Mouse (Mus musculus) kidney, postnatal 36 days (tissue): ENCODE measurements around the gene Uri1.
A peak's percentile ranks its signal among the peaks of the same experiment; 100 is the strongest.

Source experiments
- DNase-seq, 2 experiments: peaks; one replicate each; pipeline ENCODE4 v3.0.0; 2021 to 2022; ENCODE audit warnings: mixed read lengths in 2 of 2

The Uri1 gene

DNA sequence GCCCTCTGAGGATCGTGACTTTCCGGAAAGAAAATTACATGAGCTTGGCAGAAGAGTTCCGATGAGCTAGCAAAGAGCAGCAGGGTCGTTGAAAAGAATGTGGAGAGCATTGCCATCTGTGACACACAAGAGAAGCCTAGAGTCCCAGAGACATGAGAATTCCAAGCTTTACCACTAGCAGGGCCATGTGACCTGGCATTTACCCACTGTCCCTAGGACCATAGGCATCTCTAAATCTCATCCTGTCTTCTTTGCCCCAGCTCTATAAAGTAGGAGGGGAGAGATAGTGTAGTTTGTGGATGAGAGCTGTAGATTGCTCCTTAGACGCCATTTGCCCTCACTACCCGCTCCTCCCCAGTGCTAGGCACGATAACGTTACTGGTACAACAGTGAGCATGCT lies at the start of gene Uri1:
TSS of gene Uri1 (minus strand) at position 101 of the 400 bp plus-strand sequence.
- no peak for DNase-seq

DNA sequence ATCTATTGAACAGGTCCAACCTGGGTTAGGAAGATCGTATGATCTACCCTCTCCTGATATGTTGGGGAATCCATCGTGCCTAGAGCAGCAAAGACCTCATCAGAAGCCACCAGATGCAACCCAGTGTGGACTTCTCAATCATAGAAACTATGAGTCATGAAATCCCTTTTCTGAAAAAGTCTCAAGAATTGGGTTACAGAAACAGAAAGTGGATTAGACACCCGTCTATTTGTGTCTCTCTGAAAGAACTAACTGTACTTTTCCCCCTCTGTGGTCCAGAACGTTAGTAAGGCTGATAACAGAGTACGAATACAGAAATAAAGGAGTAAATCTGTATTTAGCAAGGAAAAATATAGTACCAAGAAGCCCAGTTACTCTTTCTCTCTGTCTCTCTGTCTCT lies 47.7 kb upstream of the Uri1 start:
- DNase-seq: no peak

DNA sequence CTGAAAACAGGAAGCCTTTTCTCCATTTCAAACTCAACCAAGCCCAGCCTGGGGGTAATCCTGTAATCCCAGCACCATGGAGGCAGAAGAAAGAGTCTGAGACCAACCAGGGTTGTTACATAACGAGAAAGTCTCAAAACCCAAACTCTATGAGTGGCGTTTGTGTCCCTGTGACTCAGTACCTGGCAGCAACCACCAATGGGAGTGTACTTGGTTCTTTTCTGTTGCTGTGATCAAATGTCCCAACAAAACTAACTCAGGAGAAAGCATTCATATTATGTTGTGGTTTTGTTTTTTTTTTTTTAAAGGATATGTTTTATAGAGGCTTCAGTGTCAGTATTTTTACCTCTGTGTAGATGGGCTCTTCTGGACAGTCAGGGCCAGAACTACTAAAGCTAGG lies 47.3 kb upstream of the Uri1 start:
- DNase-seq: no peak

DNA sequence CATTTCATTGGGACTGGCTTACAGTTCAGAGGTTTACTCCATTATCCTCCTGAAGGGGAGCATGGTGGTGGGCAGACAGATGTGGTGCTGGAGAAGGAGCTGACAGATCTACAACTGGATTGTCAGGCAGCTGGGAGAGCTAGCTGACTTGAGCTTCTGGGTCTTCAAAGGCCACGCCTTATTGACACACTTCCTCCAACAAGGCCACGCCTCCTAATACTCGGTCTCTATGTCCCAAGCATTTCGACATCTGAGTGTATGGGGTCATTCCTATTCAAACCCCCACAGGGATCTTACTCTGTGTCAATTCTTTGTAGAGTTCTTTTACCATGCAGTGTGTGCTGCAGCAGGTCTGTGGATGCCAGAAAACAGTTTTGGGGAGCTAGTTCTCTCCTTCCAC lies 41.1 kb upstream of the Uri1 start:
- no peak for DNase-seq

DNA sequence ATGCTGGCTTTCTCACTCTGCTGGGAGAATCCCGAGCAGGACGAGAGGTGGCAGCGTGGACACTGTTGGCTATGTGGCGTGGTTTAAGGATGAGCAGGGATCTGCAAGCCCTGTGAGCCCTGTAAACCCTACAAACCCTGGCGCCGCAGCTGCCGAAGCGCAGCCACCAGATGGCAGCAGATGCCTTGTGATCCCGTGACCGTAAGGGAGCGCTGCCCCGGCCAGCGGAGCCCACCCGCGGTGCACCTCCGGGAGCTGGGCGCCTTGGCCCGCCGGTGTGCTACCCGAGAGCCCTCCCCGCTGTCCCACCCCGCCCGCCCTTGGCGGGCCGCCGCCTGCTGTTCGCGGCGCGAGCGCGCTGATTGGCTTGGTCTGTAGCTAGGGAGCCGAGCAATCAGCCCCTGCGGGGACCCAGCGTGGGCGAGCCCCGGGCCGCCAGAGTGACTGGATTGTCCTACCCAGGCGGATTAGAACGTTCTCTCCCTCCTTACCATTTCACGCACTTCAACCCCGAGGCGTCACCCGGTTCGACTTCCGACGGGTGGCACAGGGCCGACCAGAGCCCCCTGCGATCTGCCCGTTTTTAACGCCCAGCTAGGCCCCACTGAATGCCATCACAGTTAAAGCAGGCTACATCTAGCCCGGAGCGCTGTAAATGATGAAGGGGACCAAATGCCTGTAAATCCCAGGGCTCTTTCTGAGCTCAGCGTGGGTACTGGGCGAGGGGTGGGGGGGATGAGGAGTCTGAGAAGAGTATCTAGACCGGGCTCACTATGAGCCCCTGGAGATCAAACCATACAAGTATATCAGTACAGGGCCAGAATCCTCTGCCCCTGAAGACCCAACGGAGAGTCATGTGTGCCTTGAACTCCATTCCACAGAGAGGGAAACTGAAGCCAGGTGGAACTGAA lies 38.0 kb upstream of the Uri1 start:
- DNase-seq: peak; percentile 84 to 92

DNA sequence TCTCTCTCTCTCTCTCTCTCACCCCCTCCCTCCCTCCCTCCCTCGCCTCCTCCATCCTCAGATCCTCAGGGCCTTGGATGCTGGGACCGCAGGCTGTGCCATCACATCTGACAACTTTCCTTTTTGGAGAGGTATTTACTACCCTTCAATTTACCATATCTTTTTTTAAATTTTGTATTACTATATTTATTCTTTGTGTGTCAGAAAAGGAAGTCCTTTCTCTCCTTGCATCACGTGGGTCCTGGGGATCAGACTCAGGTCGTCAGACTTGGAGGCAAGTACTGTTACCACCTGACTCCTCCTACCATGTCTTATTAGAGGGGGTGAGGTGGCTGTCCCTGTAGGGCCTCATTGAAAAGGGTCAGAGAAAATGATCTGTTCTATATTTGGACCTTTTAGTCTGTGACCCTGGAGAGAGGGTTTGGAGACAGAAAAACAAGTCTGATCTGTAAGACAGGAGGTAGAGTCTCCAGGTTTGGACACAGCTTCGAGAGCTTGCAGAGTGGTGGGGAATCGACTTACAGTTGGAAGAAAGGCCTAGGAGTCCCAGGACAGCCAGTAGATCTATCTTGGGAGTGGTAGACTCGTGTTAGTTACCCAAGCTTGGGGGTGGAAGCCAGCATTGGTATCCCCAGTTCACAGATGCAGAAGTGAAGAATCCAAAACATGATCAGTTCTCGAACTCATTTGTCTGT lies 36.4 kb upstream of the Uri1 start:
- DNase-seq: no peak

DNA sequence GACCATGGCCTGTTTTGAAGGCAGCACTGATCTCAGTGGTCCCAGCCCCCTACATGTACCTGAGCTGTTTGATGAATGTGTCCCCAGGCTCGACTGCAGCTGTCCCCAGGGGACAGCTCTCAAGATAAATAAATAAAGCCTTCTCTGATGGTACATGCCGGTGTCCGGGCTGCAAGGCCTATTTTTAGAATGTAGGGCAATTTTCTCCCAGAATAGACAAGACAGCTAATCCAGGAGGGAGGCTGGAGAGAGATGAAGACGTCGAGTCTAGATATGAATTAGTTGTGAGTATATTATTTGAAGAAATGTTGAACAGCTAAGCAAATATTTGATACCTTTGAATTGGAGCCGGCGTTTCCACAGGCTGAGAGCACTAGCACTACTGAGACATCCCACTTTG lies 35.7 kb upstream of the Uri1 start:
- no peak for DNase-seq

DNA sequence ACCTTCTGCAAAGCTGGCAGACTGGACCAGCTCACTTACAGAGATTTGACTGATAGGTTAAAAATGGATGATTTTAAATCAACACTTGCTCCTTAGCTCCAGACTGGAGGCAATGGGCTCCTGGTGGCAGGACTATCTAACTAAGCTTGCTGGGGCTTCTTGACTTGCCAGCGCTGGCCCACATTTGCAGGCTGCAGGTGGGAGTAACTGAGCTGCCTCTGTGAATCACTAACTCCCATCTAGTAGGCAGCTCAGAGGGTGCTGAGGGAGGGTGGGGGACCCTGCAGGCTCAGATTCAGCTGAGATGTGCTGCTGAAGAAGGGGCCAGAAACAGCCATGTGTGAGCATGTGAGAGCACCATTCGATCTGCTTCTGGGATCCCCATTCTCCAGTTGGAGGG lies 32.6 kb upstream of the Uri1 start:
- no peak for DNase-seq

DNA sequence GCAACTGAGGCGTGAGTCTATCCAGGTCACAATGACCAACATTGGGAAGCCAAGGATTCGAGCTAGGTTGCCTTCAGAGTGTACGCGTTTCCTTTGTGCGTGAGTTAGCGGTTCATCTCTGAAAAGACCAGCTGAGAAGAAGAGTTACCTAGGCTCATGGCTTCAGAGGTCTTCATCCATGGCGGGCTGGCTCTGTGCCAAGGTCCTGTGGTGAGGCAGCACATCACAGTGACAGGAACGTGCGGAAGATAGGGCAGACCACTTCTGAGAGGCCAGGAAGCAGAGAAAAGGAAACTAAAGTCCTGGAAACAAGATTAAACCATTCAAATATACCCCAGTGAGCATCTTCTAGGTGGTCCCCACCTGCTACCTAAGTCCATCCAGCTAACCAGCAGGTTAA lies 30.9 kb upstream of the Uri1 start:
- peak in 1 of 2 experiments; percentile 6 for DNase-seq

DNA sequence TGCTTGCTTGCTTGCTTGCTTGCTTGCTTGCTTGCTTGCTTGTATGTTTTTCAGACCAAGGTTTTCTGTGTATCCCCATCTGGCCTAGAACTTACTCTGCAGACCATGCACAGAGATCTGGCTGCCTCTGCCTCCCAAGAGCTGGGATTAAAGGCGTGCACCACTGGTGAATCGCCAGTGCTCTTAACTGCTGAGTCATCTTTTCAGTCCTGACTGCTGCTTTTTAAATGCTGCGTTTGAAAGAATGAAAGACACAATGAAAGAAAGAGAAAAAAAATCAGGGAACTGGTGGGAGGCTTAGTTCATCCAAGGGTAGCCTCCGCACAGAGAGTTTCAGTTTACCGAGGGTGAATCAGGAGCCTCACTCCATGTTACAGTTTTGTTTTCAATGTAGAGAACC lies 23.9 kb upstream of the Uri1 start:
- DNase-seq: no peak

DNA sequence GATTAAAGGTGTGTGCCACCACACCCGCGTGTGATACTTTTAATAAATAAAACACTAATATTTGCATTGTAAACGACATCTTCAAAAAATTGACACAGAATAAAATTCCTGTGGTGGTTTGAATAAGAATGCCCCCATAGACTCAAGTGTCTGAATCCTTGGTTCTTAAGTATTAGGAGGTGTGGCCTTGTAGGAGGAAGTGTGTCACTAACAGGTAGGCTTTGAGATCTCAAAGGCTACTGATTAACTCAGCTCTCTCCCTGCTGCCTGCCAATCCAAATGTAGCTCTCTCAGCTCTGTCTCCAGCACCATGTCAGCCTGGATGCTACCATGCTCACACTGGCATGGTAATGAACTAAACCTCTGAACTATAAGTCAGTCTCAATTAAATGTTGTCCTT lies 17.9 kb upstream of the Uri1 start:
- no peak for DNase-seq

DNA sequence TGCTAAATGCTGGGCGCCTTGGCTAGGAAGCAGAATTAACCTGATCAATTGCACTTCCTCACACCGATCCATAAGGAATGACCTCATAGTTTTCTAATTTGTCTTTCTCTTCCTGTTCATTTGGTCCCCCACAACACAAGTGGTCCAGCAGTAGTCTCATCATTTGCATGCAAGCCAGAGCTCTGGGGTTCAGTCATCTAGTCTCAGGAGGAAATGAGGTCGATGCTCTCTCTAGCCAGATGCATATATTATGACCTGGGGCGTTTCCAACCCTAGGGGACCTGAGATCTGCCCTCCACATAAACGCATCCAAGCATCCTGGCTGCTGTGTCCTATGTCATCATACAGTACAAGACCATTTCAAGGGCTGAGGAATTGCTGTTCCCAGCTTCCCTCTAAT lies 14.2 kb upstream of the Uri1 start:
- DNase-seq: no peak

DNA sequence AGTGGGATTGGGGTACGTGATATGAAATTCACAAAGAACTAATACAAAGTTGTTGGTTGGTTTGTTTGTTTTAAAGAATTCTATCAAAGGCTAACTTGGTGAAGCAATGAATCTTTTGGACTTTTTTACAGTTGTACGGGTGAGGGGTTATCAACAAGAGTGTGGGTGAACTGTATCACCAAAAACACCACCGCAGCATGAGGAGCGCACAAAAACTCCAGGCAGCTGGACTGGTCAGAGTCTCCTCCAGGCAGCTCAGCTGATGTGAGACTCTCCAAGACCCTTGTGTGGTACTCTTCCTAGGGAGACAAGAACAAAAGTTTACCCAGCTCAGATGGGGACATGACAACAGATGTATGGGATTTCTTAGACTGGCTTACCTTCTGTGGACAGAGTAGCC lies 7.8 kb upstream of the Uri1 start:
- DNase-seq: no peak

DNA sequence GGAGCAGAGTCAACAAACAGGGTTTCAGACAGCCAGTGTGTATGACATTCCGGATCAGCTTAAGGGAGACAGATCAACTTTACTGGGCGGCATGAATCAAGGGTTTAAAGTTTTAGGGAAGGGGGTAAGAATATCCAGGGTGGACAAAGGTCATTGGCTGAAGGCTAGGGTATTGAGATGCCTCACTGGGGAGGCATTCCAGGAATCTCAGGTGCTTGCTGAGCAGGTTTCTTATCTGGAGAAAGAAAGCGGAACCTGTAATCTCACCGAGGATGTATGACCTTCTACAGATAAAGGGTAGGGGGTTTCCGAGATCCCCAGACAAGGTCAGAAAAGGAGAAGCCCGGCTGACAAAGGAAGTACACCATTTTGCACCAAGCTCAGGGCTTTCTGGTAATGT lies 7.3 kb upstream of the Uri1 start:
- DNase-seq: no peak

DNA sequence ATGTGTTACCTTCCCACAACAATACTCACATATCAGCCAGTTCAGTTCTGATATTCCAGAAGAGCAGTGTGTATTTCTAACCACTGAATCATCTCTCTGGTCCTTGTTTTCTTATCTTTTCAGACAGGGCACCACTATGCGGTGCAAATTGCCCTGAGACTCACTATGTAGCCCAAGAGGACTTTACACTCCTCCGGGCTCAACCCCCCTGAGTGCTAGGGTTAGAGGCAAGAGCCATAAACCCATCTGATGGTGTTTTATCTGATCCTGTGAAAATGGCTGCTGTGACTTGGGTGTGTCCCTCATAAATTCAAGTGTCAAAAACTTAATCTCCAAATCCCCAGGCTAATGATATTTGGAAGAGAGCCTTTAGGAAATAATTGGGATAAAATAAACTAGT lies 6.6 kb upstream of the Uri1 start:
- DNase-seq: no peak

DNA sequence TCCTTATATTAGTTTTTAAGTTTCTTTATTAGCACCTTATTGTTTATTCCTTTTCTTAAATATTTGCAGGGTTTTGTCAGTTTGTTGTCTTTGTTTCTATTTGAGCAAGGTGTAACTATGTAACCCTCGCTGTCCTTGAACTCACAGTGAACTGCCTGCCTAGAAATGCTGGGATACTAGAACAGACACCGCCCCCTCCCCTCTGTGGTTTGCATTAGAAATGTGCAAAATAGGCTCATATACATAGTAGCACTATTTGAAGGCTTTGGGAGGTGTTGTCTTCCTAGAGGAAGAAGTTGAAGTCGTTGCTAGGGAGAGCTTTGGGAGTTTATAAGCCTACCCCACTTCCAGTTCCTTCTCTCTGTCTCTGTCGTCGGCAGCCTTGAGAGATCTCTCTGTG lies 5.7 kb upstream of the Uri1 start:
- no peak for DNase-seq

DNA sequence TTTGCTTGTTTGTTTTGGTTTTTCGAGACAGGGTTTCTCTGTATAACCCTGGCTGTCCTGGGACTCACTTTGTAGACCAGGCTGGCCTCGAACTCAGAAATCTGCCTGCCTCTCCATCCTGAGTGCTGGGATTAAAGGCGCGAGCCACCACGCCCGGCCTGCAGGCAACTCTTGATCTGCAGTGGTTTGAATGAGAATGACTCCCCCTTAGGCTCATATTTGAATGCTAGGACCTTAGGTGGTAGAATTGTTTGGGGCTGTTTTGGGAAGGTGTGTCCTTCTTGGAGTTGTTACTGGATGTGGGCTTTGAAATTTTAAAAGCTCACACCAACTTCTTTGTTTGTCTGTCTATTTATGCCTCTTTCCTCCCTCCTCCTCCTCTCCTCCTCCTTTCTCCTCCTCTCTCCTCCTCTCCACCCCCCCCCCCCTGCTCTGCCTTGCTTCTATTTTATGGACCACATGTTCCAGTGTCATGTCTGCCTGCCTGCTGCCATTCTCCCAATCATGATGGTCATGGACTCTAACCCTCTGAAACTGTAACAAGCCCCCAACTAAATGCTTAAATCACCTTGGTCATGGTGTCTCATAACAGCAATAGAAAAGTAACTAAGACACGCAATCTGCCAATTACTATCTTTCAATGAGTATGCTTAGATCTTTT lies 4.7 kb upstream of the Uri1 start:
- DNase-seq: no peak

DNA sequence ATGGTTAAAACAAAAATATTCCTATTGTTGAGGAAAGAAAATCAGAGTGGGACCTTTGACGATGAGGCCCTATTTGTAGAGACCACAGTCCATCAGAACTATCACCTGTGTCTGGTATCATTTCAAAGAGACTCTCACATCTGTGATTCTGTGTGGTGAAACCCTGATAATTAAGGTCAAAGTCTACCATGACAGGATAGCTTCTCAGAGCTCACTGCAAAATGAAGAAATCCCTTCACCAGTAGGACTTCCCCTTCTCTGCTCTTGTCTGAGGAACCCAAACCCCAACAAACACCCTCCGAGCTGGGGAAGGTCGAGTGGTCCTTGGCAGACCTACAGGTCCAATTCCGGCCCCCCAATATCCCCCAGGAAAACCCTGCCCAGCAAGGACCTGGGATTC lies 1.5 kb upstream of the Uri1 start:
- DNase-seq: no peak

DNA sequence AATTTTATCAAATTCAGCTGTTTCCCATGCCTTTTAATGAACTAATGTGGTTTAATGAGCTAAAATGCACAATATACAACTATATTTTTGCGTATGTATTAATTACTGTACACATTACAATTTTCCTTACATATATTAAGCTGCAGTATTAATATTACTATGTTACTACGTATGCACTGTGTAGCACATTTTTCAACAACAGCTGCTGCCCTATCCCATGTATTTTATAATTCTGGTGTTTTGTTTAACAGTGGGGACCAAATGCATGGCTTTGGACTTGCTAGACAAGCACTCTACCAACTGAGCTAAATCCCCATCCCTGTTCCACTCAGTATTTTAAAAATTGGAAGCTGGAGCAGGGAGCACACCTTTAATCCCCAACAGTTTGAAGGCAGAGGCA lies 3.6 kb downstream of the Uri1 start:
- DNase-seq: no peak

DNA sequence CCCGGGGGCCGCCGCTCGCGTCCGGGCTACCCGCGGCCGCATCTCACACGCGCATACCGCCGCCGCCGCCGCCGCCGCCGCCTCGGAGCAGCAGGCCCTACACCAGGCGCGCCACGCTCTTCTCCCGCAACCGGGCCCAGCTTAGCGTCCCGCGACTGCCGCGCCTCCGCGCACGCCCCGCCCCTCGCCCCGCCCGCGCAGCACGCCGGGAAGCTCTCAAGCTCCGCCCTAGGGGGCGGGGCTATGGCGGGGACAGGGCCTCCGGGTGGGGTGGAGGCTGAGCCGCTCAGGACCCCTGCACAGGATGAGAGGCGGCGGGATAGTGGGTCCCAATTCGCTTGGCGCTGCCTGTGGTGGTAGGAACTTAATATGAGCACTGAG lies 4.0 kb downstream of the Uri1 start:
- peak; percentile 91 to 98 for DNase-seq

DNA sequence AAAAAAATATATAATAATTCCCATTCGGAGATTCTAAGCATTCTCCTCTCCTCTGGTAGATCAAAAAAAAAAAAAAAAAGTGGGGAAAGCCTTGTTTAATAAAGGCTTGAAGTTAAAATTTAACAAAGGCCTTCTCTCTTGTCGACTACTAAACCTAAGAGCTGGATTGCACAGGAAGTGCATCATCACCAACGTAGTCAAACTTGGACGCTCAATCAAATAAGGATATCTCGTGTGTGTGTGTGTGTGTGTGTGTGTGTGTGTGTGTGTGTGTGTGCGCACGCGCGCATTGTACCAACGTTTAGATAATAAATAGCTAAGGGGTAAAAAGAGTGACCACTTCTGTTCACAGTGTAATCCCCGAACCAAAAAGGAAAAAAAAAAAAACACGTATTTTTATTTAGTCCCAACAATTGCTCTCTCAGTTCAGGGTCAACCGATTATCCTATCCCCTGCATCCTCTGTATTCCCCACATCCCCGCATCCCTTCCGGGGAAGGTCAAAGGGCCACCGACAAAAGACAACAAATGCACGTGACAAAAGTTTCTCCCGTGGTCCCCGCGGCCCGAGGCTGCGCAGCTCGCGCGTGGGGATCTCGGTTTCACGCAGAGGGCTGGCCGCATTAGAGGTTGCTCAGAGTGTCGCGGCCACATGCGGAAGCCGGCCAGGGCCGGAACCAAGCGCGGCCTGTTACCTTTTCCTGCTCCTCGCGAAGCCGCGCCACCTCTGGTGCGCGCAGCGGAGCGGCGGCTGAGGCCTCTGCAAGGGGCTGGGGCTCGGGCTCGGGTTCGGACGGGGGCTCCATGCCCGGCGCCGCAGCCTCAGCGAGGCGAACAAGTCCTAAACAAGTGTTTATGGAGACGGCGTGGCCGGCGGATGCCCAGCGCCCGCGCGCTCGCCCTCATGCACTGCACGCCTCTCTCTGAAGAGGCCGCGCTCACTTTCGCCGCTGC lies 4.7 kb downstream of the Uri1 start:
- peak; percentile 78 to 83 for DNase-seq

DNA sequence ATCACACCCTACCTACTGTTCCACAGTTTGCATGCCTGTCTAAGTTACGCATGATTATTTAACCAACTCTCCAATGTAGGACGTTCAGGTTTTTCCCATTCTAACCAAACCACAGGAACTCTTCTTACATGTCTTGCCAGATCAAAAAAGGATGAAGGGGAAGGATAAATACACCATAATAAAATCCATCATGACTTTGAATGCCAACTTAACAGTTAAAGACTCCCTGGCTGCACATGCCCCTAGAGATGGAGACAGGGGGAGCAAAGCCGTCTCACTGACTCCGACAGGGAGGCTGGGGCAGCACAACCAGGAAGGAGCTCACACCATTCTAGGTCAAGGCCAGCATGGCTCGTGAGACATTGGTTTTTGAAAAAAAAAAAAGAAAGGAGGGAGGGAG lies 8.0 kb downstream of the Uri1 start:
- no peak for DNase-seq

DNA sequence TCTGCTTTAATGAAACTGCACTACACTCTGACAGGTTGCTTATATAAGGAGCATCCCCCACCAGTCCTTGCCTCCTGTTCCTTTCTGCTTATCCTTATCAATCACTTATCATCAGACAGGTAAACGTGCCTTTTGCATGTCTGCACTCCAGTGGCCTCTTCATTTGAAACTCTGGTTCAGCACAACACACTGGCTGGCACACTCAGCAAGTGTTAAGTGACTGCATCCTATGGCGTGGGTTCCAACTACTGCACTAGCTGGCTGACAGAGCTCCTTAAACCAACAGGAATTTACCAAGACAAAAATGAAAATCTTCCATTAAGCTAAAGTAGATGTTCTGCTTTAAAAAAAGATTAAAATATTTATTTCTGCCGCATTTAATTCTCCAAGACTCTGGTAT lies 9.4 kb downstream of the Uri1 start:
- DNase-seq: no peak
